Mouse (Mus musculus) CD4-positive naive resting alpha-beta T cell, adult 57 days (primary cell): ENCODE results near the gene Tnpo1. TPM values are rescaled to one million over a fixed set of nuclear protein-coding genes. Genes with fewer than 3 reads are reported as not detected.

Source experiments
- total RNA-seq: library from RNA; stranded (reverse); gene quantifications from one replicate; pipeline ENCODE4 v1.2.4, GENCODE M21; 2023

Tnpo1 gene
- total RNA-seq, result 91.5 TPM

DNA sequence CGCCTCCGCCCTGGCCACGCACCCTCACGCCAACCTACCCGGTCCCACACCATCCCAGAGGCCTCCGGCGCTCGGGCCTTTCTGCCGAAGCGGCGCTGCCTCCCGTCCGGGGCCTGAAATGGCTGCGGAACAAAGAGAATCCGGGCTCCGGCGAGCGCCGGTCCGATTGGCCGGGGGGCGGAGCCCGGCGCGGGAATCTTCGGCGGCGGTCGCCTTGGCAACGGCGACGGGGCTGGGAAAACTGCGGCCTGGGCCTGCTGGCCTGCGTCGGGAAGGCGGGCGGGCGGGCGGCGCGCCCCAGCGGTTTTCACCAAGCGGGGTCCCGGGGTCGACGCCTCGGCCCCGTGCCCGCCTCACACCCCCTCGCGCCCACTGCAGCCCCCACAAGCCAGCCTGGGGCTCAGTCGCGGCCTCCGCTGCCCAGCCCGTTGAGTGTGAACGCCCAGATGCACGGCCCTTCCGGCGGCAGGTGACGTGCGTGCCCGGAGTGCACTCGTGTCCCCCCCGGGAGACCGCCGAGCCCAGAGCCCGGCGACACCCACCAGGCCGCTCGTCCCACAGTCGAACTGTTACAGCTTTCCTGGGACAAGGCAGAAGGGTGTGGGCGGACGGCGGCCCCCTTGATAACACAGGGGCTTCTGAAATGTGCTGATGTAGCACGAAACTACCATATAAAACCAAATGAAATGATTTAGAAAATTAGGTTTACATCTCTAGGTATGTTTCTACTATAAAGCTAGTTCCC lies at the start of gene Tnpo1:
TSS of gene Tnpo1 (minus strand) at position 172 of the 745 bp plus-strand sequence.

DNA sequence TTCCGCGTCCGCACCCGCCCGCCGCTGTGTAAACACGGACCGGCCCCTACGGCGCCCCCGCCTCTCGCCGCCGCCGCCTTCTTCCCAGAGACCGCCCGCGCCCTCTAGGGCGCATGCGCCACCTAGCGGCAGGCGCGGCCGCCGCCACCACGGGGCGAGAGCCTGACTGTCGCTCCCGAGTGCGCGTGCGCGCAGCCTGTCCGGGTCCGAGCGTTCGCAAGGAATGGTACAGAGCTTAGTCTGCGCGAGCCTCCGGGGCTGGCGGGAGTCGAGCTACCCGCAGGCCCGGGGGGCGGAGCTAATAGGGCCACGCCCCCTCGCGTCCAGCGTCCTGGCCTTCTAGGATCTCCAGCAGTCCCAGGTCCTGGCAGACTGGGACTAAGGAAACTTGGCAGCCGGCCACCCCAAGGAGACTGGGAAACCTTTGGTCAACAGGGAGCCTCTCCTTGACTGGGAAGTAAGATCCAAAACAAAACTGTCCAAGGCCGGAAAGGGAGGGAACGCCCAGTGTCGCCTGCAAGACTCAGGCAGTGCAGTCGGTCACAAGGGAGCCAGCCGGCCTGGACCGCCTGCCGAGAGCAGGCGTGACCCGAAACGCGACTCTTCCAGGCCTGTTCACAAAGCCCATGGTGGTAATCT lies 110.9 kb downstream of the Tnpo1 start, which contains the start of gene Fcho2:
TSS of gene Fcho2 (minus strand) at position 303 of the 639 bp plus-strand sequence.

Other genes with a start within 250 kb of the Tnpo1 start
- gene Tmem171, start 231.6 kb downstream of the Tnpo1 start, total RNA-seq, result not detected
- gene Fcho2, start 110.9 kb downstream of the Tnpo1 start, total RNA-seq, result 61.7 TPM
- not detected for gene 1700024P04Rik, start 58.2 kb upstream of the Tnpo1 start, total RNA-seq